In the genomic region with DNA sequence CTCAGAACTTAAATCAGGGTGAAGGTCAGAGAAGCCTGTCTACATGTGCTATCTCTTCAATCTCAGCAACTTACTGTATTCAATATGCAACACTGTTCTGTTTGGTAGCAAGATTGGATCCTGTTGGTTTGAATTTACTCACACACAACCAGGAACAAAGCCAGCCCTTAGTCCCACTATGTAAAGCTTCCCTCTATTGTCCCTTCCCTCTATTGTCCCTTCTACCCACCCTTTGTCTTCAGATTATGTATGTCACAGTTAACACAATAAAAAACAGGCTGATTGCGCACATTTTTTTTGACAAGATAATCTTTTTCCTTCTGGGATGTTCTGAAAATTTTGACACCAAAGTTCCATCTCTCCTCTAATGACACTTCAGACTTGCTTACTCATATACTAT, we compare ENCODE assay signal across 16 mouse cellular contexts.
"Had no signal": no experiment of that assay in that cellular context is flagged by ENCODE, and none has a peak within 500 bp of the region (broad histone marks: within the 10 kb centered on the region; RNA-seq: fewer than 3 reads in every experiment).

No protein-coding gene starts in this region.

- H3K9ac ChIP-seq: neural tube, embryonic 12.5 days; neural tube, embryonic 13.5 days; neural tube, embryonic 15.5 days; stomach, embryonic 15.5 days had no signal

- H3K27ac ChIP-seq: neural tube, embryonic 12.5 days; neural tube, embryonic 13.5 days; neural tube, embryonic 15.5 days; stomach, embryonic 15.5 days; stomach, postnatal 0 days had no signal

- H3K4me2 ChIP-seq: neural tube, embryonic 12.5 days; neural tube, embryonic 13.5 days; neural tube, embryonic 15.5 days; stomach, embryonic 15.5 days had no signal

- H3K27me3 ChIP-seq: neural tube, embryonic 12.5 days; neural tube, embryonic 13.5 days; neural tube, embryonic 15.5 days; stomach, embryonic 15.5 days had no signal

- DNase-seq: right cerebral cortex, adult 18-20 months; right cerebral cortex, postnatal 14 days; right cerebral cortex, postnatal 25 days; right cerebral cortex, postnatal 4 days; spleen, adult 18-20 months; thymus, adult 18-20 months; thymus, adult 2 months; thymus, postnatal 14 days; thymus, postnatal 25 days; thymus, postnatal 36 days; thymus, postnatal 4 days had no signal

- H3K9me3 ChIP-seq: neural tube, embryonic 12.5 days; neural tube, embryonic 13.5 days; neural tube, embryonic 15.5 days; stomach, embryonic 15.5 days had no signal

- H3K4me3 ChIP-seq: neural tube, embryonic 12.5 days; neural tube, embryonic 13.5 days; neural tube, embryonic 15.5 days; stomach, embryonic 15.5 days had no signal

- H3K4me1 ChIP-seq: neural tube, embryonic 12.5 days; neural tube, embryonic 13.5 days; neural tube, embryonic 15.5 days; stomach, embryonic 15.5 days had no signal

- H3K36me3 ChIP-seq: neural tube, embryonic 12.5 days; neural tube, embryonic 13.5 days; neural tube, embryonic 15.5 days; stomach, embryonic 15.5 days had no signal
